Mouse (Mus musculus) embryo, embryonic 9.5 days (tissue): ENCODE measurements around the gene Clec12a.

ENCODE experiments used
- DNase-seq: peaks from one replicate; pipeline ENCODE4 v3.0.0-alpha.2; 2017; ENCODE audit errors: extremely low spot score

The Clec12a gene

DNA sequence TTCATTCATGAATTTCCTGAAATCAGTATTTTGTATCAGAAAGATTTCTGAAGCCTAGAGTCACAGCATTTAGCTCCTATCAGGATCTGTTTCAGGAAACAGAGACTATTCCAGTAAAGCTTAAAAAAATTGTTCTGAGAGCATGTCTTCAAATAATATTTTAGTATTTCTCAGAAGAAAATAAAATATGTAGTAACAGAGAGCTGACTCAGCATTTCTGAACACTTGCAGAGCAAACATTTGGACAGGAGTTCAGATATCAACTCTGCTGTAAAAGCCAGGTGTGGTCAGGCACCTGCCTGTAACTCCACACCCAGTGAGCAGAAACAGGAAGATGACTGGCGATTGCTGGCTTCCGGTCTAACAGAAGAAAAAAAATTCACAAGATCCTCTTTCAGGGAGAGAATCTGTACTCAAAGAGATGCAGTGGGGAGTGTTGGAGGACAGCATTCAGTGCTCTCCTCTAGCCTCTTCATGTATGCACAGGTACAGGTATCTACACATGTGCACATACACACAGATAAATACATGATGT is 32.5 kb downstream of the Clec12a start:
- DNase-seq = no peak

DNA sequence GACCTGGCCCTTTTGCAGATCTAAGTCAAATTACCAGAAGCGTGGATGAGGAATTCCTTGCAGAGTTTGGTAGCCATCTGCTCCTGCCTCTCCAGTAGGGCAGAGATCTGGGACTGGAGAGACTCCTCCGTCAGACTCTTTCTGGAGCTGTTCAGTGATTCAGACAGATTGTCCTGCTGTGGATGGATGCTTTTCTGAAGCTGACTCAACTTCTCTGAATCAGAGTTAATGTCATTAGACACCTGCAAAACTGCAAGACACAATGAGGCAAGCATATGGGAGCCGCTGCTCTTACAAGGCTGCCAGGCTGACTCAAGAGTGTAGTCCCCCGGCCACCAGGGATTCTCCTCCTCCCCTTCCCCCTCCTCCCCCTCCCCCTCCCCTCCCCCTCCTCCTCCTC is 38.0 kb downstream of the Clec12a start:
- no peak for DNase-seq

DNA sequence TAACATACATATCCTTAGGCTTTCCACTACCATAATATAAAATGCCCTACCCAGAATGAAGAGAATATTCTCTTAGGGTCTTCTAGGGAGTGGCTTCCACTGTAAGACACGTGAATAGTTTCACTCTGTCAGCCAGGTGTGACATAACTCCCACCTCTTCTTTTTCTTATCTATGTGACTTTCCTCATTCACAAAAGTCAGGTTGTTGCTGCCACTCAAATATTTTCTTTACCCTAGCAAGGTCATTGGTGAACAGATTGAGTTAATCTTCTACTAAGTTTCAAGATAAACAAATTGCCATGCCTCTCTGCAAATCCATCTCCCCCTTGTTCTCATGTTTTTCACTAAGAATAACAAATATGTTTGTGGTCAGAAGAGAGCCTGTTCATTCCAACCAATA is 39.2 kb downstream of the Clec12a start:
- DNase-seq = no peak

DNA sequence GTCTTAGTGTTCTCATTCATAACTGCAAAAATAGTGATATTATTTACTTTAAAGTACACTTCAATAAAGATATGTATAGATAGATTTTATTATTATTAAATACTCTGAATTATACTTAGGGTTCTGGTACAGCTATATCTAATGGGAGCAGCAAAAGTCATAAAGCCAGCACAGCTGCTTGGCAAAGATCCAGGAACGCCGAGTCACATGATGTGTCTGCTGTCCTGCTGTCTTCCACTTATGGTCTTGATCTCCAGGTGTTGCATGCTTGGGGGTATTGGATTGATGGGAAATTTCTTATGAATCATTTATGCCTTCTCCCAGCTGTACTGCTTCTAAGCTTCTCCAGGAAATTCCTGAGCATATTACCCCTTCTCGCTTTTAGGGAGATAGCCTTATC is 41.0 kb downstream of the Clec12a start:
- DNase-seq = no peak

DNA sequence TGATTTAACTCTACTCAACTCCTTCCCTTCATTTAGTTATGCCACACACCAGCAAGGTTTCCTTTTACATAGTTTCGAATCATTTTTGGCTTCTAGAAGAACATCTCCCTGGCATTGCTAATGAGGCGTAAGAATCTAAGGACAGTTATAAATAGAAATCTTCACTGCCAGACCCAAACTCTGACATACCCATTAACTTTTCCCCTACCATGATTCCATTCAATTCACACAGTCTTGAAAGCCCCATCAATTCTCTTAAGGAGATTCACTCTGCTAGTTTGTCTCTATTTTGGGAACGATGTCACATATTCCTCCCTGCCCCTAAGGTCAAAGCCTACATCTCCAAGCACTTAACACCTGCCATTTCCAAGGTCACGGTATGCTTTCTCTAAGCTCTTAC is 42.5 kb downstream of the Clec12a start:
- DNase-seq = no peak

DNA sequence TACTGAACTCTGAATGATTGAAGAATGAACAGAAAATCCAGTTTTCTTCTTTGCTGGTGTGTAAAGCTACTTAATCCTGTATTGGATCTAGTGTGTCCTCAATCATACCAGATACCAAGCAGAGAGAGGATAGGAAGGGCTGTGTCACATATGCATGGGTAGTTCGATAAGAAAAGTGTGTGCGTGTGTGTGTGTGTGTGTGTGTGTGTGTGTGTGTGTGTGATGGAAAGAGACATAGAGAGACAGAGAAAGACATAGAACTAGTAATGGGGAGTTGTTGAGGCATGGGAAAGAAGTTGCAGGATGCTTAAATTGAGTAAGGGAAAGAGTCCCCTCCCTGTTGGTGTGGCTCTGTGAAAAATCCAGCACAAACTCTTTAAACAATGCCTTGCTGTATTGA is 43.3 kb downstream of the Clec12a start, which contains the start of gene Clec12b:
Gene Clec12b, minus strand, starts transcription at position 101 of the 400 bp plus-strand sequence.
- DNase-seq = no peak

DNA sequence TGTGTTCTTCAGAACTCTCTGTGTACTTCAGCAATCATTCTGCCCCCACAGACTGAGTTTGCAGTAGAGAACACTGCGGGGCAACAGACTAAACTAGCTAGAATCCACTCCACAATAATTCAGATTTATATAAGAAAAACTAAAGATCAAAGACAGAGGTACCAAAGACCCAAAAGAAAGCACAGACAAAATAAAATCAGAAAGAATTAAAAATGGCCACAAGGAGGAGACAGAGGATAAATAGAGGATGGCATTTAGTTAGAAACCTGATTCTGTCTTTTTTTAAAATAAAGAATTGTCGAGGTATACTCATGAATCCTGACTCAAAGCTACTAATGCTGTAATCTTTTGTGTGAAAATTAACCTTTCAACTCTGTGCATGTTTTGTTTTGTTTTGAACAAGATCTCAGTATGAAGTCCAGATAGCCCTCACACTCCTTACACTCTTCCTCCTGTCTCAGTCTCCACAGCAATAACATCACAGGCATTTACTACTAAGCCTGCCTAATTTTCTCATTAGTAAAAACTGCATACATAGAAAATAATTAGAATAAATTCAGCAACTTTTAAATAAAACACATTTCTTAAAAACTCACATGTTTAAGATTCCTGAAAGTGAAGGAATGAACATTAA is 50.7 kb downstream of the Clec12a start:
- no peak for DNase-seq

DNA sequence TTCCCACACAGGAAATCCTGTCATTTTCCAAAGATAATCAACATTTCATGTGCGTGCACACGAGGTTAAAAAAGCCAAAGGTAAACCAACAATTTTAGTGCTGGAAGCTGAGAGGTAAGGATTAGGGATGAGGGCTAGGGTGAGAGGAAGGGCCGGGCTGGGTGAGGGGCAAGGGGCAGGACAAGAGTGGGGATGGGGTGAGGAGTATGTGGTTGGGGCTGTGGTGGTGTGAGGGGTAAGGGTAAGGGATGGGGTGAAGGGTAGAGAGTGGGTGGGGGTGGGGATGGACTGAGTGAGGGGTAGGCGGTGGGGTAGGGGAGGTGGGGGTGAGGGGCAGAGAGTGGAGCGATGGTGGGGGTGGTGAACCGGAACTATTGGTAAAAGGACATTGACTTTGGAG is 51.2 kb downstream of the Clec12a start:
- no peak for DNase-seq

DNA sequence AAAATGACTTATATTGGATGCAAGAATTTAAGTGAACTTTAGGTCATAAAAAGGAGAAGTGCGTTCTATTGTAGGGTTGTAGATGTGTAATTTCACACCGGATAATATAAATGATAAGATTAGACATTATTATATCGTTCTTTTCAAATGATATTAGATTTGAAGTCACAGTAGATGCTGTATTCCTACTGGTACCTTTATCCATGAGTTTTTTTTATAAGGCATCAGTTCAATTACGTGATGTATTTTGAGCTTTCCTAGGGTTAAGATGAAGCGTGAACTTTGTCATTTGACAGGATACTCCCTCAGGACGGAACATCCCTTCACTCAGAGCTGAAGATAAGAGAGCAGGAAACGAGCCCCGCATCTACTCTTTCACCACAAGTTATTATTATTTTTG is 54.5 kb downstream of the Clec12a start, which contains the start of gene Clec1b:
Gene Clec1b, plus strand, starts transcription at position 301 of the 400 bp plus-strand sequence.
- DNase-seq = no peak

DNA sequence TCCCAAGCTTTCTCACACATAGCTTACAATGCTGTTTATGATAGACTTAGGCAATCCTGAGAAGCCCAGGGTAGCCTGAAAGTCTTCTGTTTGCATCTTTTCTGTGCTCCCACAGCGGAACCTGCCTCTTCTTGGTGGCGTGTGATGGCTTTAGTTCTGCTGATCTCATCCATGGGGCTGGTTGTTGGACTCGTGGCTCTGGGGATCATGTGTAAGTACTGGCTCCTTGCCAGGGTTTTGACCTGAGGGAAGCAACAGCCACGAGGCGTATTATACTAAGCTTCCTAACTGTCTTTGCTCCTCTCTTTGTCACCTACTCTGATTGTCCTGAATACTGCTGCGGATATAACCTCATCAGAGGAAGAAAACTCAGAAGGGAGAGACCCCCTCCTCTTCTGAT is 57.5 kb downstream of the Clec12a start:
- no peak for DNase-seq

DNA sequence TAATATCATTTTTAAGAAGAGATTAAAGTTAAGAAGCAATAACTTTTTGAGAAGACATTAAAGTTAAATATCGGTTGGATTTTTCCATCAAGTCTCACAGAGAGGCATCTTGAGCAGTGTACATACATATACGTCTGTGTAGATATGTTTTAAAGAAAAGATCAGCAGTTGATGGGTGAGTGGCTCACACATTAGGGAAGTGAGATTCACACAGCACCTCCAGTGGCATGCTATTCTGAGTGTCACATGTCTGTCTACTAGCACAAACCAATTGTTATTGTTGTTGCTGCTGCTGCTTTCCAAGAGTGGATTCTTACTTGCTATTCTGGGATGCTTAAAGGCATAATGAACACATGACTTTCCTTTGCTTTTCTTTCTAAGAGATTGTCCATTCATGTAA is 59.9 kb downstream of the Clec12a start:
- no peak for DNase-seq

DNA sequence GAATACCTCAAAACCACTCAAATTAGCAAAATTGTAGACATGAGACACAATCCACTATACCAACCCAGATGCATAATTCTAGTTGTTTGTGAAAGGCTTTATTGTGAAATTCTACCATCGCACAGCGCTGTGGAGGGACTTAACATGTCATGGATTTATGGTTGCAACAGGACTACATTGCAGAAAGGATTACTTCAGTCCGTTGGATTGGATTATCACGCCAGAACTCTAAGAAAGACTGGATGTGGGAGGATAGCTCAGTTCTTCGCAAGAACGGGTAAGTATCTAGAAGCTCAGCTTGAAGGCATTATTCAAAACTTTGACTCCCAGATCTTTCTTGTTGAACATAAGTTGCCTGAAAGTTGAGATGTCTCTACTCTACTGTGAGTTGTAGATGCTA is 60.9 kb downstream of the Clec12a start:
- no peak for DNase-seq

DNA sequence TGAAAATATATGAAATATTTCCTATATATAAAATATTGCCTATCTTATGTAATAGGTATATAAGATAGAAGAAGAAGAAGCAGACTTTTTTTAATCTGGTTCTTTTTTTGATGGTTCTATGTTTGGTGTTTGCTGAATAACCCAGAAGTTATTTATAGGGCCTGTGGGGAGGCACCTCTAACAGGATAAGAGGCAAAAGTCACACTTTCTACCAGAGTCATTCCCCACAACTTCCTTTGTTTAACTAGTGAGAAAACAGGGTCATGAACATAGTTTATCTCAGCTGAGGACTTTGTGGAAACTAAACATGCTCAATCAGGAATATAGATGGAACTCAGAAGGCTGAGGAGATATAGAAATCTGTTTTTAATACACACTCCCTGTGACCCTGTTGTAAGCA is 63.5 kb downstream of the Clec12a start:
- no peak for DNase-seq

DNA sequence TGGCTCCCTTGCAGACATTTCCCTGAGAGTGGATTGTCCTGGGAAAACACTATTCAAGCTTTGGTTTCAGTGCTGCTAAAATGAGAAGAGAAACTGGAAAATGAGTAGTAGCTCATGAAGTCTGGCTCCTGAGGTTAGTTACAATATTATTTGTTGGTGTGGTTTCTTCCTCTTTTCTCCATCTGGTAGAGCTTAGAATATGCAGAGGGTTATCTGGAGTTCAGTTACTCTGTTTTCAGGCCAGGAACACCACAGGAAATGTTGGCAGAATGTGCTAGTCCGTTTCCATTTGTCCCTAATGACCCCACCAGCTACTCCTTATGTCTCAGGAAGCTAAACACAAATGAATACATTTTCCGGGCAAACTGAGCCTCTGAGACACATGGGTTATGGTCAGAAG is 64.8 kb downstream of the Clec12a start:
- DNase-seq = no peak

DNA sequence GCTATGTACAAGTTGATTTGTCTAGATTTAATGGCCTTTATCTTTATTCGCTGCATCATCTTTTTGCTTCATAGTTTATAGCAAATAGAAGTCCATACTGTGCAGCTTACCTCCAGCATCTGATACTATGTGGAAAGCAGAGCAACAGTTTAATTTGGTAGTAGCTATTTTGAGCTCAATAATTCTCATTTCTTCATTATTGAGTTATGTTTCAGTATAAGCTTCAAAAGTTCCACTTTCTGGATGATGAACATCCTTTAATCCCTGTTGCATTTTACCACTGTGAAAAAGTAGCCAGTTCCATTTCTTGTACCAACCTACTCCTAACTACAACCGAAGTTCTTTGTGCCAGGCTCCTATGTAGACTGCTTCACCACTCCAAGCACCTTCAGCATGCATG is 66.1 kb downstream of the Clec12a start, which contains the start of gene Clec9a:
Gene Clec9a, plus strand, starts transcription at position 301 of the 400 bp plus-strand sequence.
- no peak for DNase-seq

DNA sequence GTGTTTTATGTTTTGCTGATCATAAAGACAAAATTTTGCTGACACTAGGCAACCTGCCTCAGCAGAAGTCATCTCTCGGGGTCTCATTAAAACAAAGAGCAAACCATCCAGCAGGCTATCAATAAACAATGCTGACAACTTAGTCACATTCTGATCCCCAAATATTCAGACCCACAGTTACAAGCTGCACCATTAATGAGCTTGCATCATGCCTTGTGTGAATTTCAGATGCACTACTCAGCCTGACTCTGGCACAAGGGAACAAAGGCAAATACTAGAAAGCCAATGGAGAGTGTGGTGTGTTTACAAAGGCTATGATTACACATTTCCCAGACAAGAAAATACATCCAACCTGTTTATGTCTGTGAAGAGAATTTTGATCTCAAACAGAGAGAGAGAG is 71.7 kb downstream of the Clec12a start:
- no peak for DNase-seq
